Mouse (Mus musculus) hindbrain, embryonic 14.5 days (tissue): ENCODE measurements around the gene Hnrnpul2. TPM values are rescaled to one million over a fixed set of nuclear protein-coding genes. Genes with fewer than 3 reads are reported as not detected.
"Not testable (repeated sequence)": the region's sequence is repeated elsewhere in the genome, so short reads cannot be mapped to it uniquely, and the experiment has no call there.

Experiments used
- ATAC-seq: fragments of 200-750 bp; cut with Nextera tagmentation; 2 replicates; pipeline ENCODE4 v1.8.0; 2017; ENCODE audit warnings: moderate number of reproducible peaks, mild to moderate bottlenecking, moderate TSS enrichment, moderate library complexity; ENCODE audit not compliant: low FRiP score
- DNase-seq: peaks from one replicate; pipeline ENCODE4 v3.0.0-alpha.2; 2015; ENCODE audit warnings: low spot score
- H3K27ac ChIP-seq: fragments of 300-500 bp; sonication (generic); 2 replicates; pipeline ENCODE4 v1.5.1; 2014; ENCODE audit warnings: mild to moderate bottlenecking, moderate library complexity
- H3K27me3 ChIP-seq: fragments of 300-500 bp; sonication (generic); 2 replicates; pipeline ENCODE4 v1.6.1; 2014; ENCODE audit warnings: mild to moderate bottlenecking, low read length, mixed read lengths; ENCODE audit not compliant: control insufficient read depth, insufficient read depth
- H3K36me3 ChIP-seq: fragments of 300-500 bp; sonication (generic); replicated peaks from 2 replicates; pipeline ENCODE4 v1.6.1; 2014; ENCODE audit not compliant: control insufficient read depth, insufficient read depth
- H3K4me1 ChIP-seq: fragments of 300-500 bp; sonication (generic); replicated peaks from 2 replicates; pipeline ENCODE4 v1.6.1; 2014; ENCODE audit warnings: antibody characterized with exemption, low read length, mixed read lengths; ENCODE audit not compliant: control insufficient read depth, insufficient read depth
- H3K4me2 ChIP-seq: fragments of 300-500 bp; sonication (generic); replicated peaks from 2 replicates; pipeline ENCODE4 v1.6.1; 2014; ENCODE audit warnings: mild to moderate bottlenecking, moderate library complexity
- H3K4me3 ChIP-seq: fragments of 300-500 bp; sonication (generic); replicated peaks from 2 replicates; pipeline ENCODE4 v1.5.1; 2014; ENCODE audit warnings: mild to moderate bottlenecking, low read length
- H3K9ac ChIP-seq: fragments of 300-500 bp; sonication (generic); 2 replicates; pipeline ENCODE4 v1.6.1; 2014
- H3K9me3 ChIP-seq: fragments of 300-500 bp; sonication (generic); 2 replicates; pipeline ENCODE4 v1.6.1; 2016; ENCODE audit warnings: low read length; ENCODE audit not compliant: control insufficient read depth
- WGBS: fragments of 180-500 bp; shearing (Covaris S2); extraction: QIAGEN DNeasy Blood & Tissue Kit; methylation state at CpG from one replicate; pipeline ENCODE4 v1.1.7; 2014; 5-methylcytosine and 5-hydroxymethylcytosine counted together
- polyA plus RNA-seq: library from polyadenylated mRNA; unstranded; fragments of >200 nt; fragmentation: Nextera tagmentation; extraction: Ambion mirVana; gene quantifications from 2 replicates; pipeline ENCODE4 v1.2.1, GENCODE M21; 2014

Hnrnpul2 gene
- polyA plus RNA-seq, 1 experiment from 2014 or later: 8.4 TPM

GRCm38 (mm10) chr19:8864265-8864664, 44.5 kb downstream of the Hnrnpul2 start:
- ATAC-seq (no peak), DNase-seq (no peak)
- H3K4me3 ChIP-seq: no peak overlapping the region
- H3K27me3 ChIP-seq: no peaks in the 10 kb centered on the region
- no peak overlapping the region for H3K27ac ChIP-seq
- H3K4me1 ChIP-seq: no peaks in the 10 kb centered on the region
- no peak overlapping the region for H3K4me2 ChIP-seq
- H3K9ac ChIP-seq: no peak overlapping the region
- 80% methylated on average over 6 of the region's 6 CpGs for WGBS
- no peaks in the 10 kb centered on the region for H3K9me3 ChIP-seq
- no peaks in the 10 kb centered on the region for H3K36me3 ChIP-seq

GRCm38 (mm10) chr19:8870381-8870780, 50.6 kb downstream of the Hnrnpul2 start:
- Histone ChIP-seq H3K4me1 (peaks cover 10% of the 10 kb centered on the region; the same call in 1 of the 2 replicates), H3K4me2 (peak overlapping the region; percentile 59), H3K4me3 (peak overlapping the region; percentile 59), H3K36me3 (peaks cover 24% of the 10 kb centered on the region), H3K9ac (peak overlapping the region; percentile 77; the same call in 1 of the 2 replicates)
- not testable (repeated sequence) for DNase-seq, ATAC-seq, H3K9me3 ChIP-seq, H3K27ac ChIP-seq, H3K27me3 ChIP-seq
- WGBS: 84% methylated on average over 3 of the region's 3 CpGs

GRCm38 (mm10) chr19:8870838-8871237, 51.0 kb downstream of the Hnrnpul2 start:
- H3K9ac ChIP-seq: peak overlapping the region; percentile 77
- H3K4me3 ChIP-seq: peak overlapping the region; percentile 59
- peaks cover 28% of the 10 kb centered on the region for H3K36me3 ChIP-seq
- ATAC-seq (peak; percentile 38), DNase-seq (no peak)
- H3K9me3 ChIP-seq: no peaks in the 10 kb centered on the region
- H3K27ac ChIP-seq: peak overlapping the region; percentile 83
- peak overlapping the region; percentile 59 for H3K4me2 ChIP-seq
- WGBS: 58% methylated on average over 9 of the region's 9 CpGs
- no peaks in the 10 kb centered on the region for H3K27me3 ChIP-seq
- peaks cover 10% of the 10 kb centered on the region; the same call in 1 of the 2 replicates for H3K4me1 ChIP-seq

- no peaks in the 10 kb centered on the region for H3K27me3 ChIP-seq
- peak within 1 kb of the TSS; percentile 83 for H3K27ac ChIP-seq
- peak within 1 kb of the TSS; percentile 59 for H3K4me3 ChIP-seq
- peak; percentile 93 for DNase-seq
- WGBS: 1% methylated on average over 59 of the region's 59 CpGs
- H3K9me3 ChIP-seq: no peaks in the 10 kb centered on the region
- H3K4me1 ChIP-seq: peaks cover 10% of the 10 kb centered on the region; the same call in 1 of the 2 replicates
- peak within 1 kb of the TSS; percentile 77 for H3K9ac ChIP-seq
- H3K36me3 ChIP-seq: peaks cover 35% of the 10 kb centered on the region
- peak; percentile 97 for ATAC-seq
- peak within 1 kb of the TSS; percentile 85 for H3K4me2 ChIP-seq
Measured at GRCm38 (mm10) chr19:8871267-8872186, 51.7 kb downstream of the Hnrnpul2 start, which contains the start of gene Ubxn1. Gene Ubxn1, plus strand, starts transcription at chr19:8871496.

GRCm38 (mm10) chr19:8872266-8872840, 52.5 kb downstream of the Hnrnpul2 start:
- Histone ChIP-seq H3K27me3 (no peaks in the 10 kb centered on the region), H3K4me1 (peaks cover 10% of the 10 kb centered on the region; the same call in 1 of the 2 replicates), H3K36me3 (peaks cover 44% of the 10 kb centered on the region), H3K4me2 (peak overlapping the region; percentile 85), H3K4me3 (peak overlapping the region; percentile 59), H3K9ac (peak overlapping the region; percentile 77), H3K9me3 (no peaks in the 10 kb centered on the region), H3K27ac (0 out of 2 replicates have a peak overlapping the region, but pooled peaks have one; percentile 83)
- 78% methylated on average over 10 of the region's 10 CpGs for WGBS
- no peak for ATAC-seq
- DNase-seq: no peak

GRCm38 (mm10) chr19:8875031-8875430, 55.2 kb downstream of the Hnrnpul2 start:
- Histone ChIP-seq H3K9ac (no peak overlapping the region), H3K36me3 (peaks cover 53% of the 10 kb centered on the region)
- 96% methylated on average over 7 of the region's 7 CpGs for WGBS

GRCm38 (mm10) chr19:8880311-8881033, 60.7 kb downstream of the Hnrnpul2 start, which contains the start of gene Uqcc3:
Gene Uqcc3, minus strand, starts transcription at chr19:8880923.
- WGBS: under 1% methylated on average over 42 of the region's 42 CpGs
- peak within 1 kb of the TSS; percentile 79 for H3K27ac ChIP-seq
- ATAC-seq: peak; percentile 97
- H3K4me2 ChIP-seq: peak within 1 kb of the TSS; percentile 86
- H3K4me3 ChIP-seq: peak within 1 kb of the TSS; percentile 60
- peak within 1 kb of the TSS; percentile 81 for H3K9ac ChIP-seq
- H3K4me1 ChIP-seq: peaks cover 7% of the 10 kb centered on the region
- no peaks in the 10 kb centered on the region for H3K9me3 ChIP-seq
- H3K36me3 ChIP-seq: peaks cover 29% of the 10 kb centered on the region
- H3K27me3 ChIP-seq: no peaks in the 10 kb centered on the region
- peak; percentile 79 for DNase-seq

More at GRCm38 (mm10) chr19:8875031-8875430, 55.2 kb downstream of the Hnrnpul2 start:
- no peaks in the 10 kb centered on the region for H3K27me3 ChIP-seq
- no peak overlapping the region for H3K4me3 ChIP-seq
- peaks cover 17% of the 10 kb centered on the region for H3K4me1 ChIP-seq
- no peak for DNase-seq
- H3K4me2 ChIP-seq: no peak overlapping the region
- no peak for ATAC-seq
- H3K9me3 ChIP-seq: no peaks in the 10 kb centered on the region
- H3K27ac ChIP-seq: no peak overlapping the region

GRCm38 (mm10) chr19:8881034-8881392, 61.2 kb downstream of the Hnrnpul2 start:
- WGBS: 17% methylated on average over 3 of the region's 3 CpGs
- DNase-seq (no peak), ATAC-seq (no peak)
- no peaks in the 10 kb centered on the region for H3K27me3 ChIP-seq
- peak overlapping the region; percentile 79; the same call in 1 of the 2 replicates for H3K27ac ChIP-seq
- no peaks in the 10 kb centered on the region for H3K9me3 ChIP-seq
- H3K36me3 ChIP-seq: peaks cover 23% of the 10 kb centered on the region
- H3K4me2 ChIP-seq: peak overlapping the region; percentile 86
- peaks cover 7% of the 10 kb centered on the region for H3K4me1 ChIP-seq
- H3K4me3 ChIP-seq: peak overlapping the region; percentile 60
- H3K9ac ChIP-seq: peak overlapping the region; percentile 81
